Mouse (Mus musculus) megakaryocyte, embryonic 14.5 days (primary cell): Measurements from ENCODE around the gene Tmem230. TPM values are rescaled to one million over a fixed set of nuclear protein-coding genes. Genes with fewer than 3 reads are reported as not detected.
"Not testable (repeated sequence)": the region's sequence is repeated elsewhere in the genome, so short reads cannot be mapped to it uniquely, and the experiment has no call there.

Source experiments
- H3K27me3 ChIP-seq: replicated peaks from 2 replicates; pipeline ENCODE3; 2012; ENCODE audit warnings: inconsistent platforms
- H3K36me3 ChIP-seq: replicated peaks from 2 replicates; pipeline ENCODE3; 2012; ENCODE audit warnings: low read length, inconsistent platforms, mixed read lengths
- H3K4me1 ChIP-seq: 2 replicates; pipeline ENCODE4 v1.6.1; 2012; ENCODE audit warnings: inconsistent platforms
- H3K4me3 ChIP-seq: replicated peaks from 2 replicates; pipeline ENCODE3; 2012; ENCODE audit warnings: moderate library complexity, mild to moderate bottlenecking, inconsistent platforms
- H3K9me3 ChIP-seq: 2 replicates; pipeline ENCODE4 v1.6.1; 2012; ENCODE audit warnings: inconsistent platforms
- FLI1 ChIP-seq: IDR thresholded peaks from 2 replicates; pipeline ENCODE4 v1.6.1; 2012; ENCODE audit warnings: low read length, inconsistent platforms, mixed read lengths
- GATA1 ChIP-seq: IDR thresholded peaks from 3 replicates; pipeline ENCODE4 v1.6.1; 2012; ENCODE audit warnings: mixed read lengths, low read length, inconsistent platforms, borderline replicate concordance
- polyA plus RNA-seq: library from polyadenylated mRNA; stranded (reverse); fragments of >175 nt; gene quantifications from 2 replicates; pipeline ENCODE4 v1.2.3, GENCODE M21; 2012; ENCODE audit warnings: low replicate concordance; ENCODE audit not compliant: insufficient read depth

Gene Tmem230
- polyA plus RNA-seq, 1 experiment, result 24.3 TPM

GRCm38 (mm10) chr2:132257350-132258068 lies 9.9 kb upstream of the Tmem230 start:
- H3K36me3 ChIP-seq, result peaks cover 5% of the 10 kb centered on the region
- peaks cover 29% of the 10 kb centered on the region for H3K4me1 ChIP-seq
- H3K9me3 ChIP-seq, result no peaks in the 10 kb centered on the region
- TF ChIP-seq FLI1 (no peak), GATA1 (no peak)
- H3K27me3 ChIP-seq, result no peaks in the 10 kb centered on the region
- H3K4me3 ChIP-seq, result no peak overlapping the region

GRCm38 (mm10) chr2:132253603-132254002 lies 6.0 kb upstream of the Tmem230 start:
- H3K4me1 ChIP-seq, result peaks cover 52% of the 10 kb centered on the region
- H3K9me3 ChIP-seq, result no peaks in the 10 kb centered on the region
- H3K36me3 ChIP-seq, result peaks cover 26% of the 10 kb centered on the region
- H3K27me3 ChIP-seq, result no peaks in the 10 kb centered on the region
- TF ChIP-seq GATA1 (no peak), FLI1 (no peak)
- H3K4me3 ChIP-seq, result peak overlapping the region; percentile 92

DNA sequence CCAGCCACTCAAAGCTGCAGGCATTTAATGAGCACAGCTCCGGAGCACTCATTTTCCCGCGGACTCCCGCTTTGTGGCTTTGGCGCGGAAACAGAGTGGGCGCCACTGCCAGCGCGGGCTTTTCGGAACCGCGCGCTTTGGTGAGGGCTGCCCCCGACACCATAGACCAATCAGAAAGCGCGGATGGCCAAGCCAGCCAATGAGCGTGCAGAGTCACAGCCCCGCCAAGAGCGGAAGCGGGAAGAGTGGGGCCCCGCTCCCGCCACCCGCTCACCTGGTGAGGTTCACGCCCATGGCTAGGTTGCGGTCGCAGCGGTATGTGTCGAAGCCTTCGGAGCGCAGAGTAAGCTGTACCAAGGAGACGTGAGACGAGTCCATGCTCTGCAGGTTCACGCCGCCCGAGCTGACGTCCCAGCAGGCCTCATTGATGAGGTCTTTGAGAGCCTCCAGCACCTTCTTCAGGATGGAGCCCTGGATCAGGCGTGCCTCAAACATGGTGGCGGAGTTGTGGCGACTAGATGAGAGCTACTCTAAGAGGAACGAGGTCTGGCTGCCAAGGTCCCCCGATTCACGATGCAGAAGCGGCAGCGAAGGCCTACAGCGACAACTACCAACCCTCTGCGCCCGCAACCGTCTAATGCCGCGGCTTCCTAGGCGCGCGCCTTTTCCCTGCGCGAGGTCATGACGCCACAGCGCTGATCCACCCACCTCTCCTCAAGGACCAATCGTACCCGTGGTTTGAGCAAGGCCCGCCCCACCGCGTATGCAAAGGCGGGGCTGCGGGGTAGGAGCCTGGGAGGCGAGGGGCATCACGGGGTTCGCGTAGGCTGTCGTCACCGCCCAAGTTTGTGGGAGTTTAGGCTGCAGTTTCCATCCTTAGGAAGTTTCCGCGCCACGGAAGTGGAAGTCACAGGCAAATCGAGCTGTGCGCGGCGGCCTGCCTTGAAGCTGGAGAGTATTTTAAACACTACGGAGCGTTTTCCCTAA lies 5.2 kb upstream of the Tmem230 start, which contains the start of gene Pcna:
Gene Pcna (minus strand): TSS at position 773 of the 987 bp plus-strand sequence.
- Histone ChIP-seq H3K4me1 (peaks cover 60% of the 10 kb centered on the region), H3K27me3 (no peaks in the 10 kb centered on the region), H3K4me3 (peak within 1 kb of the TSS; percentile 93), H3K9me3 (no peaks in the 10 kb centered on the region), H3K36me3 (peaks cover 33% of the 10 kb centered on the region)
- TF ChIP-seq FLI1, result peak; percentile 60; the same call in 1 of the 2 replicates
- TF ChIP-seq GATA1, result no peak

GRCm38 (mm10) chr2:132251911-132252310 lies 4.3 kb upstream of the Tmem230 start:
- peak overlapping the region; percentile 93 for H3K4me3 ChIP-seq
- no peaks in the 10 kb centered on the region for H3K9me3 ChIP-seq
- no peaks in the 10 kb centered on the region for H3K27me3 ChIP-seq
- H3K36me3 ChIP-seq, result peaks cover 33% of the 10 kb centered on the region
- peaks cover 53% of the 10 kb centered on the region for H3K4me1 ChIP-seq
- no peak for TF ChIP-seq GATA1
- TF ChIP-seq FLI1, result no peak

GRCm38 (mm10) chr2:132243370-132243769 lies 4.2 kb downstream of the Tmem230 start:
- Histone ChIP-seq H3K36me3 (peaks cover 64% of the 10 kb centered on the region), H3K4me1 (peaks cover 23% of the 10 kb centered on the region), H3K4me3 (no peak overlapping the region), H3K9me3 (no peaks in the 10 kb centered on the region), H3K27me3 (no peaks in the 10 kb centered on the region)
- TF ChIP-seq FLI1 (no peak), GATA1 (no peak)

DNA sequence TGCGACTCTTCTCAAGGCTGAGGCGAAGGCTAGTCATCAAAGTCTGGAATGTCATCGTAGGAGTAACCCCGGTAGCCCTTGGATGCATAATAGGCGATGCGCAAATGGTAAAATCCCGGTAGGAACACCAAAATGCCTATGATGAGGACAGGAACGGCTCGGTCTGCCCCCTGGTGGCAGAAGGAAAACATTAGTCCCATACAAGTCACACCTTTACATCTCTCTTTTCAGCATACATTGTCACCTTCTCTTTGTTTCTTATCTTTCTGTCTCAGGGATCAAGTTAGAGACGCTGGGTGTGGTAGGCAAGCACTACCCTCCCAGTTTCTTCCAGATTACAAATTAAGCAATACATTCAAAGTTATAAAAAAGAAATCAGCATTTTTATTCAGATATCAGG lies 7.2 kb downstream of the Tmem230 start:
- H3K4me1 ChIP-seq, result peaks cover 20% of the 10 kb centered on the region
- H3K9me3 ChIP-seq, H3K27me3 ChIP-seq, H3K4me3 ChIP-seq: not testable (repeated sequence)
- peaks cover 64% of the 10 kb centered on the region for H3K36me3 ChIP-seq

DNA sequence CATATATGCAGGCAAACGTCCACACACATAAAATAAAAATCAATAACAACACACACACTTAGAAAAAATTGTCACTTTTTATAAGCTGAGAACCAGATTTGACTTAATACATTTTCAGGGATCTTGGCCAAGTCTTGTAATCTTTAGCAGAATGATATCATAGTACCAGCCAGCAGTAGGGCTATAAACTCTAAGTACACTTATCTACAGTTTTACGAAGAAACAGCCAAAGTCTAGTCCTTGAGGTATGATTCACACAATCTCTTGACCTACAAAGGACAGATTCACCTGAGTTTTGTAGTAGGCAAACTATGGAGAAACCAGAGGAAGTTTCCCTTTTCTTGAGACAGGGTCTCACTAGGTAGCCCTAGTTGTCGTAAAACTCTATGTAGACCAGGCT lies 8.2 kb downstream of the Tmem230 start:
- not testable (repeated sequence) for H3K27me3 ChIP-seq, H3K9me3 ChIP-seq, H3K4me3 ChIP-seq
- H3K36me3 ChIP-seq, result peaks cover 55% of the 10 kb centered on the region
- H3K4me1 ChIP-seq, result peaks cover 26% of the 10 kb centered on the region

DNA sequence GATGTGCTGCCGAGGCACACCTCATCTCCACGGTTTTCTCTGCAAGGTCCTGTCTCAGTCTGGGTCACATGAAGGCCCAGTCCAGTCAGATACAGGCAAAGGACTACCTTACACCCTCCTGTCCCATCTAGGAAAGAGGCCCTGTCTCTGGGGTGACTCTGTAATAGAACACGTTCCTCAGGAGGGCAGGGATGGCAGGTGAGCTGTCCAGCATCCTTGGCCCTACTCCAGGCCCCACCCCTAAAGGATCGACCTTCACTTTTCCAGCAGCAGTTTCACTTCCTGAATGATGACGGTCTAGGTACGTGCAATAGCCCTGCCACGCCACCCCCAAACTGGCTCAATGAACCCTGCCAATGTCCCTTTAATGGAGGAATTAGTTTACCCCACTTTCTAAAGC lies 11.6 kb downstream of the Tmem230 start:
- Histone ChIP-seq H3K36me3 (peaks cover 26% of the 10 kb centered on the region), H3K9me3 (no peaks in the 10 kb centered on the region), H3K27me3 (no peaks in the 10 kb centered on the region), H3K4me3 (no peak overlapping the region), H3K4me1 (peaks cover 26% of the 10 kb centered on the region)
- TF ChIP-seq GATA1 (no peak), FLI1 (no peak)

DNA sequence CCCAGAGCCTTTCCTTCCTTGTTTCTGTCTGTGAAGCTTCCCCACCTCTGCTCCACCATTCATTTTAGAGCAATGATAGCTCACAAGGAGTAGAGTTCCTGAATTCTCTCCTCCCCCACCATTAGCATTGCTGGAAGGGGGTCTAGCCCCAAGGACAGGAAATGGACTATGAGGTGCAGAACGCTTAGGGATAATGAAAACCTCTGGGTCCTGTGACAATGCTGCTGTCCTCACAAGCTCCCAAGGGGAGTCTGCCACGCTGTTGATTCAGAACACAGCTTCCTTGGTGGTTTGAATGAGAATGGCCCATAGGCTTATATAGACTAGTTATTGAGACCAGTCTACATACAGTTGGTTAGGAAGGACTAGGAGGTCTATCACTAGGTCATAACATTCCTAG lies 12.3 kb downstream of the Tmem230 start:
- H3K9me3 ChIP-seq, result no peaks in the 10 kb centered on the region
- TF ChIP-seq GATA1 (no peak), FLI1 (no peak)
- no peak overlapping the region for H3K4me3 ChIP-seq
- no peaks in the 10 kb centered on the region for H3K27me3 ChIP-seq
- peaks cover 27% of the 10 kb centered on the region for H3K4me1 ChIP-seq
- H3K36me3 ChIP-seq, result peaks cover 21% of the 10 kb centered on the region
